Mouse (Mus musculus) bone marrow macrophage, adult 2 months (primary cell): Measurements from ENCODE around the gene Acot7.
"Not testable (repeated sequence)": the region's sequence is repeated elsewhere in the genome, so short reads cannot be mapped to it uniquely, and the experiment has no call there.

Source experiments
- CTCF ChIP-seq: IDR thresholded peaks from 2 replicates; pipeline ENCODE4 v1.5.1; 2012; ENCODE audit warnings: low read depth, mild to moderate bottlenecking, low read length, moderate library complexity
- POLR2A ChIP-seq: IDR thresholded peaks from 2 replicates; pipeline ENCODE4 v1.6.1; 2012; ENCODE audit warnings: mild to moderate bottlenecking, low read depth, low read length, borderline replicate concordance

- TF ChIP-seq CTCF, POLR2A: not testable (repeated sequence)
Measured at GRCm38 (mm10) chr4:152230331-152230730, 52.4 kb downstream of the Acot7 start.
